Mouse (Mus musculus) neural tube, embryonic 13.5 days (tissue): ENCODE data around the gene Itga2. TPM values are rescaled to one million over a fixed set of nuclear protein-coding genes. Genes with fewer than 3 reads are reported as not detected.

ENCODE experiments used
- ATAC-seq: fragments of 200-750 bp; cut with Nextera tagmentation; 2 replicates; pipeline ENCODE4 v1.8.0; 2017; ENCODE audit warnings: low read depth, mild to moderate bottlenecking, moderate TSS enrichment, moderate library complexity
- H3K27ac ChIP-seq: fragments of 300-500 bp; sonication (generic); replicated peaks from 2 replicates; pipeline ENCODE4 v1.5.1; 2015; ENCODE audit warnings: moderate library complexity, mild to moderate bottlenecking, inconsistent platforms
- H3K27me3 ChIP-seq: fragments of 300-500 bp; sonication (generic); 2 replicates; pipeline ENCODE4 v1.6.1; 2015; ENCODE audit warnings: mild to moderate bottlenecking, inconsistent platforms
- H3K36me3 ChIP-seq: fragments of 300-500 bp; sonication (generic); 2 replicates; pipeline ENCODE4 v1.6.1; 2015; ENCODE audit warnings: mild to moderate bottlenecking, inconsistent platforms
- H3K4me1 ChIP-seq: fragments of 300-500 bp; sonication (generic); replicated peaks from 2 replicates; pipeline ENCODE4 v1.6.1; 2015; ENCODE audit warnings: inconsistent platforms
- H3K4me2 ChIP-seq: fragments of 300-500 bp; sonication (generic); 2 replicates; pipeline ENCODE4 v1.6.1; 2015; ENCODE audit warnings: inconsistent platforms, mild to moderate bottlenecking, moderate library complexity
- H3K4me3 ChIP-seq: fragments of 300-500 bp; sonication (generic); 2 replicates; pipeline ENCODE4 v1.5.1; 2015; ENCODE audit warnings: mild to moderate bottlenecking, inconsistent platforms
- H3K9ac ChIP-seq: fragments of 300-500 bp; sonication (generic); 2 replicates; pipeline ENCODE4 v1.6.1; 2015; ENCODE audit warnings: moderate library complexity, mild to moderate bottlenecking, inconsistent platforms
- H3K9me3 ChIP-seq: fragments of 300-500 bp; sonication (generic); 2 replicates; pipeline ENCODE4 v1.6.1; 2016; ENCODE audit warnings: inconsistent platforms
- WGBS: fragments of 180-500 bp; shearing (Covaris S2); methylation state at CpG from one replicate; pipeline ENCODE4 v1.1.7; 2015; 5-methylcytosine and 5-hydroxymethylcytosine counted together
- polyA plus RNA-seq: library from polyadenylated mRNA; unstranded; fragments of >200 nt; fragmentation: Nextera tagmentation; extraction: Ambion mirVana; gene quantifications from 2 replicates; pipeline ENCODE4 v1.2.1, GENCODE M21; 2015

The Itga2 gene
- polyA plus RNA-seq, 1 experiment from 2014 or later, result 2.9 TPM

DNA sequence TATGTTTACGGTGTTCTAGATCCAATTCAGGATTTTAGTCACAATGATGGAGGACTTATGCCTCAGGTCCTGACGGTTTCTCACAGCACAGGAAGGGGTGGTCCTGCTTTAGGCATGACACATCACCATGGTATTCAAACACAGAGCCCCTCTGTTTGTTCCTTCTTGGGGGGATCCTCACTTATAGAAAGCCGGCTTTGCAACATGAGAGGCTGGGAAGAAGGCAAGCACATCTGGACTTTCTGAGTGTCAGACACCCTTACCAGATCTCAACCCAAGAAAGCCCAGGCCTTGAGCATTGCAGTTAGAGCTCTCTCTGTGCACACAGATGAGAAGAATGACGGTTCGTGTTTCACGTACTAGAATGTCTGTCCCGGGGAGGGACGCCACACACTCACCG, 92.8 kb downstream of the Itga2 start:
- Histone ChIP-seq H3K9me3 (no peaks in the 10 kb centered on the region), H3K4me3 (no peak overlapping the region), H3K27me3 (no peaks in the 10 kb centered on the region), H3K4me1 (peaks cover 28% of the 10 kb centered on the region), H3K27ac (peak overlapping the region; percentile 75), H3K36me3 (0 out of 2 replicates have a peak, but pooled peaks cover 4% of the 10 kb centered on the region), H3K9ac (no peak overlapping the region), H3K4me2 (no peak overlapping the region)
- ATAC-seq, result peak; percentile 60
- WGBS, result 67% methylated on average over 9 of the region's 9 CpGs

DNA sequence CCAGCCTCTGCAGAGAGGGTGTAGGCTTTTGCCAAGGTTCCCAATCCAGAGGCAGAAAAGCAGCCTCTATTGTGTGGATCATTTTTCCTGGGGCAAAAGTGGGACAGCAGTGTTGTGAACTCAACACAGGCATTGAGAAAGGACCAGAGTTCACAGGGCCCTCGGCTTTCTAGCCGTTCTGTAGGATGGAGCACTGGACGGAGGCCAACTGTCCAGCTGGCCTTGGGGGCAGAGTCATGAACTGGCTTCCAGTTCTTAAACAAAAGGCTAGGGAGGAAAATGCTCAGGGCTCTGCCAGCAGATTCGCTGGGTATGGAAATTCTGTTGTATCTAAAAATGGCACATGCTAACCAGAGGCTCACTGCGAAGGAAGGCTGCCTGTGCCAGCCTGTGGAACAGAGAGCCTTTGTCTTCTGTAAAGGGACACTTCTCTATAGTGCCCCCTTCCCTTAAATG, 93.3 kb downstream of the Itga2 start:
- H3K4me2 ChIP-seq, result no peak overlapping the region
- ATAC-seq, result peak; percentile 84
- no peaks in the 10 kb centered on the region for H3K27me3 ChIP-seq
- WGBS, result 27% methylated on average over 5 of the region's 5 CpGs
- H3K27ac ChIP-seq, result peak overlapping the region; percentile 75
- no peaks in the 10 kb centered on the region for H3K9me3 ChIP-seq
- H3K9ac ChIP-seq, result no peak overlapping the region
- no peak overlapping the region for H3K4me3 ChIP-seq
- peaks cover 28% of the 10 kb centered on the region for H3K4me1 ChIP-seq
- 0 out of 2 replicates have a peak, but pooled peaks cover 4% of the 10 kb centered on the region for H3K36me3 ChIP-seq

DNA sequence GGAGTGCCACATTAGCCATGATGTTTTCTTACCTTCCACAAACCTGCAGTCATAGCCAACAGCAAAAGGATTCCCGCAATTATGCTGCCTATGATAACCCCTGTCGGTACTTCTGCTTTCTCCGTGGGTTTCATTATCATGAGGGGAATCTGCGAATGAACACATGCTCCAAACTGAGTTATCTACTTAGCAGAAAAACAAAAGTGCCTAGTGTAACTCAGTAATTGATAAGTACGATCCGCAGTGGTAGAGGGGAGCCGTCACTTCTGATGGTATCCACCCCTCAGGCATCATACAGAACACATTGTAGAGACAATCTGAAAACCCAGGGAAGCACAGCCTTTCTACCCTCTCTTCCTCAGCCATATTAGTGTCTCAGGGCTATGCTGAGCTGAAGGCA, 94.8 kb downstream of the Itga2 start:
- H3K9me3 ChIP-seq, result no peaks in the 10 kb centered on the region
- H3K4me2 ChIP-seq, result no peak overlapping the region
- peaks cover 28% of the 10 kb centered on the region for H3K4me1 ChIP-seq
- 84% methylated on average over 7 of the region's 7 CpGs for WGBS
- 0 out of 2 replicates have a peak, but pooled peaks cover 4% of the 10 kb centered on the region for H3K36me3 ChIP-seq
- H3K4me3 ChIP-seq, result no peak overlapping the region
- ATAC-seq, result no peak
- no peak overlapping the region for H3K9ac ChIP-seq
- H3K27me3 ChIP-seq, result no peaks in the 10 kb centered on the region
- H3K27ac ChIP-seq, result peak overlapping the region; percentile 38; the same call in 1 of the 2 replicates

DNA sequence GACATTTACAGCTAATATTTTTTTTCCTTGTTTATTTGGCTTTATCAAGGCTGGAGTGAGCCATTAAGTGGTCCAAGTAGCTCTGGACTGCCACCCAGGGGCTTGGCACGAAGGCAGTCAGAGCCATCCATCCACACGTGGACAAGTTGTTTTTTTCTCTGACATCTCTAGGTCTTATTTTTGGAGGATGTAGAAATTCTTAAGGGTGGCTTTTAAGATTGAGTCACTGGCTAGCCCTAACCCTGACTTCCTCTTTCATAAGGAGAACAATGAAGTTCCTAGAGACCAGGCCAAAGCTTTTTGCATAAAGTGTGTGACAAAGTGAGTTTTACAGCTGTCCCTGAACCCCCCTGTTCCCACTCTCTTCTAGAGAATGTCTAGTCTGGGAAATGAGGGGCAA, 97.3 kb downstream of the Itga2 start:
- Histone ChIP-seq H3K9me3 (no peaks in the 10 kb centered on the region), H3K4me2 (no peak overlapping the region), H3K27ac (no peak overlapping the region), H3K27me3 (no peaks in the 10 kb centered on the region), H3K36me3 (peaks cover 16% of the 10 kb centered on the region), H3K4me1 (peaks cover 24% of the 10 kb centered on the region), H3K9ac (no peak overlapping the region), H3K4me3 (no peak overlapping the region)
- 53% methylated on average over 2 of the region's 2 CpGs for WGBS
- ATAC-seq, result no peak

DNA sequence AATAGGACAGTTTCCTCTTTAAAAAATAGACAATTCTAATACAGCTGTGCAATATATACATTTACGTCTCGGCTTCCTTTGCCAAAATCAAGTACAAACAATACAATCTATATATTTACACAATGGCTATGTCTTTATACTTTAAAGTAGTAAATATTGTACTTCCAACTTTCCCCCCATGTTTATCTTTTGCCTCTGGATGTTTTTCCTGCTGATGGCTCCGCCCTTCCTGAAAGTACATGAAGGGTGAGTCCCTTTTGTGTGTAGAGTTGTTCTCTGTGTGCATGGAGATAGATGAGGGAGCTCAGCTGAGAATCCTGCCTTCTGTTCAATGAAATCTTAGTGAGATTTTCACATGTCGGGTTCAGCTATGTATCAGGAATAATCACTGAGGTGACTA, 98.5 kb downstream of the Itga2 start:
- H3K36me3 ChIP-seq, result peaks cover 17% of the 10 kb centered on the region
- no peaks in the 10 kb centered on the region for H3K9me3 ChIP-seq
- no peaks in the 10 kb centered on the region for H3K27me3 ChIP-seq
- WGBS, result 89% methylated on average over 4 of the region's 4 CpGs
- H3K4me3 ChIP-seq, result no peak overlapping the region
- no peak overlapping the region for H3K4me2 ChIP-seq
- H3K9ac ChIP-seq, result no peak overlapping the region
- peaks cover 12% of the 10 kb centered on the region for H3K4me1 ChIP-seq
- no peak overlapping the region for H3K27ac ChIP-seq
- ATAC-seq, result no peak

DNA sequence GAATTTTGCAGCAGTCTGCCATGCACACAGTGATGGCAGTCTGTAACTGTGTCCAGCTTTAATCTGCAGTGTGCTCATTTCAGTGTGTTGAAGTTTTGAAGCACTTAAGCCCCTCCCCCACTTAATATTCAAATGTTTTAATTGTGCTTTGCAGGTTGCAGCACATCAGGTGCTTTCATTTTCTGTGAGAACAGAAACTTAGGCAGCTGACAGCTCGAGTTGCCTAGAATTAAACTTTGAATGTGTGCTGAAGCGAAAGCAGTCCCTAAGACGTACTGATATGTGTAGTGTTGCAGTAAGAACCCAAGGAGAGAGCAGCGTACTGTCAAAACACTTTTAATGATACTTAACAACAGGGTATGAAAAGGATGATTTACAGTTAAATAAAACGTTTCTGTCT, 99.1 kb downstream of the Itga2 start:
- no peak for ATAC-seq
- Histone ChIP-seq H3K27ac (no peak overlapping the region), H3K4me3 (no peak overlapping the region), H3K27me3 (no peaks in the 10 kb centered on the region), H3K9me3 (no peaks in the 10 kb centered on the region), H3K4me1 (peaks cover 7% of the 10 kb centered on the region; the same call in 1 of the 2 replicates), H3K4me2 (no peak overlapping the region), H3K9ac (no peak overlapping the region), H3K36me3 (peaks cover 23% of the 10 kb centered on the region)
- WGBS, result 69% methylated on average over 5 of the region's 5 CpGs

DNA sequence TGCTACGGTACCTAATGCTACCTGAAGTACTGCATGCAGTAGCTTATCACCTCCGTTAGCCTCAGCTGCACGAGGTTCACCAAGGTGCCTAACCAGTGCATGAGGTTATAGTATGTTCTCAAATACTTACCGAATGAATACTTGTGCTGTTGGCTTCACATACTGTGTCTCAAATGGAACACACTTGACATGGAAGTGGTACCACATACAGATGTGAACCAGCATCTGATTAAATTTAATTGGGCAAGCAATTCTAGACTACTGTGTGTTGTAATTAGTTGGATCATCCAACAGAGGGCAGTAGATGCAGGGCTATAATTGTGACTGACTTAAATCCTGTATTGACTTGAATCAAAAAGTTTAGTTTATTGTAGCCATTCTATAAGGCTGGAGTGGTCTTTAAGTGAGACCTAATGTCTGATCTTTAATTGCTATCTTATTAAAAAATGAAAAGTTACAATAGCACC, 100.5 kb downstream of the Itga2 start:
- H3K4me3 ChIP-seq, result no peak overlapping the region
- peak; percentile 47; the same call in 1 of the 2 replicates for ATAC-seq
- 87% methylated on average over 4 of the region's 4 CpGs for WGBS
- peaks cover 35% of the 10 kb centered on the region for H3K36me3 ChIP-seq
- no peak overlapping the region for H3K27ac ChIP-seq
- H3K27me3 ChIP-seq, result no peaks in the 10 kb centered on the region
- no peaks in the 10 kb centered on the region for H3K9me3 ChIP-seq
- H3K4me1 ChIP-seq, result no peaks in the 10 kb centered on the region
- H3K9ac ChIP-seq, result no peak overlapping the region
- H3K4me2 ChIP-seq, result no peak overlapping the region

DNA sequence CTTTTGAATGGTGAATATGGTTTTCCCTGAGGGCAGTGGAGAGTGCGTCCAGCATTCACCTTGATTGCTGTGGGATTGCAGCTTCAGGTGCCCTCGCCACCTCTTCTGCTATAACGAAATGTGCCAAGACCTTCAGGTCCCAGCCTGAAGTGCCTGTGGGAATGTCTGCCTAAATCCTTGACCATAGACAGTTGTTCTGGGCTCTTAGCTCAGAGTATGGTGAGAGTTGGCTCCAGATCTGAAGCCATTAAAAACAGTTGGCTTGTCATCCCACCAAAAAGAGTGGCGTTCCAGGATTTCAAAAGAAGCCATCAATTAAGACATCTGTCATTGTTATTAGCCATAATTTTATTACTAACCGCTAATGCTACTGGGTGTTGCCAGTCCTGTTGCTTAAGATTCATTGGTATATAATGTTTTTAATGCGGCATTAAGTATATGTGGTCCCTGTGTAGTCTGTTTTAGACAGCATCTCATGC, 106.5 kb downstream of the Itga2 start:
- H3K36me3 ChIP-seq, result peaks cover 51% of the 10 kb centered on the region
- H3K4me2 ChIP-seq, result no peak overlapping the region
- H3K4me3 ChIP-seq, result no peak overlapping the region
- 94% methylated on average over 6 of the region's 6 CpGs for WGBS
- no peaks in the 10 kb centered on the region for H3K27me3 ChIP-seq
- H3K9ac ChIP-seq, result no peak overlapping the region
- ATAC-seq, result no peak
- no peaks in the 10 kb centered on the region for H3K9me3 ChIP-seq
- H3K27ac ChIP-seq, result no peak overlapping the region
- no peaks in the 10 kb centered on the region for H3K4me1 ChIP-seq

DNA sequence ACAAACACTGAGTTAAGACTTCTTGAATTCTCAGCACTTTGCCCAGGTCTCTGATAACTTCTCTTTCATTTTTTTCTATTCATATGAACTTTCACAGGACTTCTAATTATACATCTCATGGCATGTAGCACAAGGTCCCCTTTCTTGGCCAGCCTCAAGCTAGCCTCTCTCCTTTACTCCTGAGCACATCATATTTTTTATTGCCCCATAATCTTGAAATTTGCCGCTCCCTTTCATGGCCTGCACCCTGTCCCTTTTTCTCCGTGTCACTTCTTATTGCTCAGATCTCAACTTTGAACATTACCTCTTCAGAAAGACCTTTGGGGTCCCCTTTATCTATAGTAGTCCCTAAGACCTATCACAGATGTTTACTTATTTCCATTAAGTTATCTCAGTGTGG, 109.0 kb downstream of the Itga2 start:
- WGBS, result 100% methylated on average over 2 of the region's 2 CpGs

DNA sequence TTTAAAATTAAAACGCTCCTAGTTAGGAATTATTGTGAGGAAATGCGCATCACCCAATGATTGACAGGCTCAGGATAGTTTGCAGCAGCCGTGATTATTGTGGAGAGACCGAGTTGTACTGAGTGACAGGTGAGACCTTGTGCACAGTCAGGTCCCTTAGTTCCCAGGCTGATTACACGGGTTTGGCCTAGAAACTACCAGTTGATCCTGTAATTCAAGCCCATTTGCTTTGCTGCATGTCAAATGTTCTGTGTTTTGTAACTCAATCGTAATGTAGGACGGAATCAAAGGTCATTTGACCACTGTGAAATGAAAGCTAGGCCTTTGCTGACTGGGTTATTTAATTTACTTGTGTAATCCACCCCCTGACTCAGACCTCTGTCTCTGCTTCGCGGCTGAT, 113.4 kb downstream of the Itga2 start:
- H3K4me3 ChIP-seq, result peak overlapping the region; percentile 62
- H3K27me3 ChIP-seq, result no peaks in the 10 kb centered on the region
- H3K9ac ChIP-seq, result peak overlapping the region; percentile 73
- peaks cover 15% of the 10 kb centered on the region for H3K4me1 ChIP-seq
- H3K36me3 ChIP-seq, result peaks cover 18% of the 10 kb centered on the region; the same call in 1 of the 2 replicates
- peak; percentile 83 for ATAC-seq
- H3K4me2 ChIP-seq, result peak overlapping the region; percentile 91
- H3K27ac ChIP-seq, result no peak overlapping the region
- H3K9me3 ChIP-seq, result no peaks in the 10 kb centered on the region
- WGBS, result 28% methylated on average over 9 of the region's 9 CpGs

More for the DNA sequence above, 109.0 kb downstream of the Itga2 start:
- H3K4me1 ChIP-seq, result peaks cover 9% of the 10 kb centered on the region
- no peaks in the 10 kb centered on the region for H3K9me3 ChIP-seq
- no peak overlapping the region for H3K27ac ChIP-seq
- H3K4me2 ChIP-seq, result no peak overlapping the region
- ATAC-seq, result no peak
- no peaks in the 10 kb centered on the region for H3K27me3 ChIP-seq
- peaks cover 43% of the 10 kb centered on the region for H3K36me3 ChIP-seq
- H3K9ac ChIP-seq, result no peak overlapping the region
- H3K4me3 ChIP-seq, result no peak overlapping the region

DNA sequence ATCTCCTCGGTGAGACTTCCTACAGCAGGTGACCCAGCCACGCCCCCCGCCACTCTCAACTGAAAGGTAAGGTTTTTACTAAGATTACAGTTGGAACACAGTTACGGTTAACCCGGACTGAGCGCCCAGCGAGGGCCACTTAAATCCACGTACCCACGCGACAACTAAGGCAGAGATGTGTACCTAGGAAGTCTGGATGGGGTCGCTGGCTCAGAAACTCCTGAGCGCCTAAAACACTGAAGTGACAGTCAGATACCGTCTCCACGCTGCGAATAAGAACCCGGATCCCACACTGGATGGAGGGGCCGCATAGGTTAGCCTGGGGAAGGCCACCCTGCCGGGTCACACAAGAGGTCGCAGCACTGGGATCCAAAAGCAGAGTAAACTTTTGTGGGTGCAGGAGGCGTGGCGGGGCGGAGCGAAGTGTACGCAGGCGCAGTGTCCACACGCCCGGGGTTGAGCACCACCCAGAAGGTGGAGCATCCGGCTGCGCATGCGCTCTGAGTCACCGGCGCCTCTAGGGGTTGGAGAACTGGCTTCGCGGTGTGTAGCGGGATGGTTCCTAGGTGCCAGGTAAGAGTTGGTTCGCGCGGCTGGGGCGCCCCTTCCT, 114.0 kb downstream of the Itga2 start, which contains the start of gene Mocs2:
Gene Mocs2, plus strand, starts transcription at position 486 of the 610 bp plus-strand sequence.
- Histone ChIP-seq H3K4me1 (peaks cover 15% of the 10 kb centered on the region), H3K27me3 (no peaks in the 10 kb centered on the region), H3K4me2 (peak within 1 kb of the TSS; percentile 91), H3K9me3 (no peaks in the 10 kb centered on the region), H3K9ac (peak within 1 kb of the TSS; percentile 73), H3K27ac (no peak within 1 kb of the TSS), H3K36me3 (peaks cover 11% of the 10 kb centered on the region; the same call in 1 of the 2 replicates), H3K4me3 (peak within 1 kb of the TSS; percentile 62)
- under 1% methylated on average over 39 of the region's 39 CpGs for WGBS
- ATAC-seq, result peak; percentile 99

DNA sequence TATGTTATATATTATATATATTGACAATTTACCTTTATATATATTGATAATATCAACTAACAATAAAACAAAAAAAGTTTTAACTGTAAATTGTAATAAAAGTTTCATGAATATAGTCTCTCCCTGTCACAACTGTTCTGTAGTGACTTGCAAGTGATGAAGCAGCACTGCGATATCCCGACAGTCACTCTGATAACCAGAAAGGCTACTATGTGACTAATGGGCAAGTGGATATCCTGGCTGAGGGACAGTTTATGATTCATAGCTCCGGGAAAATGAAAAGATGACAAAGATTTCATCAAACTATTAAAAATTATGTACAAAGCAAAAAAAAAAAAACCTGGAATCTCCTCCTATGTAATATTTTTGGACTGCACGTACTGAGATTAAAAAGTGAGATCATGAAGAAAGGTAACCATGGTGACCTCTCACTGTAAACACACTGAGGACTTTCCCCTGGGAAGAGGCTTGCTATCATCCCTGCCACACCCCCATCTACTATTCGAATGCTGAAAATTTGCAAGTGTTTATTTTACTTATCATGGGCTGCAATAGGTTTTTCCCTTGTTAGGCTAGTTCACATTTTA, 122.2 kb downstream of the Itga2 start:
- no peak overlapping the region for H3K9ac ChIP-seq
- H3K27me3 ChIP-seq, result no peaks in the 10 kb centered on the region
- no peaks in the 10 kb centered on the region for H3K36me3 ChIP-seq
- no peak for ATAC-seq
- H3K9me3 ChIP-seq, result no peaks in the 10 kb centered on the region
- no peak overlapping the region for H3K4me3 ChIP-seq
- no peak overlapping the region for H3K4me2 ChIP-seq
- no peaks in the 10 kb centered on the region for H3K4me1 ChIP-seq
- 85% methylated on average over 5 of the region's 5 CpGs for WGBS
- no peak overlapping the region for H3K27ac ChIP-seq
